Mouse (Mus musculus): ENCODE measurements at regions not wholly inside any gene's neighbourhood (a gene's known extent, or its start where the extent isn't known, plus 50 kb on each side); places are given as distances from the start of the nearest gene placed in this dataset.

DNA sequence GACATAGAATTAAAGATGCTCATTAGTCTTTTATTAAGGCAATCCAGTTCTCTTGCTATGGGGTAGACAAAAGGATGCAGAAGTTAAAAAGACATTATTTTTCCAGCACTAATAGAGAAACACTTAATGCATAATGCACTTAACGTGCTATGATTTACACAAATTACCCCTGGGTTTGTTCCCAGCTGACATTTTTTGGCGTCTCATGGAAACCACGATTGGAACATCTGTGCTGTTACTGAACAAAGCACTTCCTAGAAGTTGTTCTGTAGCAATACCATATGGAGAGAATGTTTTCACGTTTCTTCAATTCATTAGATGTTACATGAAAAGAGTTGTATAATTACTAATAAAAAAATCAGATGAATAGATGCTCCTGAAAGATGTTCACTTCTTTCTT lies 635.2 kb downstream of the Gm597 start:
- no peak for DNase-seq

DNA sequence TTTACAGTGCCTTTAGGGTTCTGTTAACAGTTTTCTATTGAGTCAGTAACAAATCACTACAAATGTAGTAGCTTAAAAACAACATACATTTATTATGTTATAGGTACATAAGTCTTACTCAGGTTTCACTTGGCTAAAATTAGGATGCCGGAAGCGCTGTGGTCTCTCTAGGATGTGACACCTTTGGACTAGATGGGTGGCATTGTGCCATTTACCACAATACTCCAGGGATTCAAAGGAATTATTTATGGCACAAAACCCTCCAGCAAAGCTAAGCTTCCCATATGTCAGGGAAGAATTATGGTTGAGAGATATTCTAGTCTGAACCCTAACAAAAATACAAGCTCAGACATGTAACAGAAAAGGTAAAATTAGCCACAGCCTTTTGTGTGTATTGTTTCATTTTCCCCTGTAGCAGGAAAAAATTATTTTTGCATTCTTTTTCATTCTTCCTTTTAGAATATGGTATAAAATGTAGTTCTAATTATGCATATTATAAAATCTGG lies 678.0 kb downstream of the Gm597 start:
- DNase-seq = no peak

DNA sequence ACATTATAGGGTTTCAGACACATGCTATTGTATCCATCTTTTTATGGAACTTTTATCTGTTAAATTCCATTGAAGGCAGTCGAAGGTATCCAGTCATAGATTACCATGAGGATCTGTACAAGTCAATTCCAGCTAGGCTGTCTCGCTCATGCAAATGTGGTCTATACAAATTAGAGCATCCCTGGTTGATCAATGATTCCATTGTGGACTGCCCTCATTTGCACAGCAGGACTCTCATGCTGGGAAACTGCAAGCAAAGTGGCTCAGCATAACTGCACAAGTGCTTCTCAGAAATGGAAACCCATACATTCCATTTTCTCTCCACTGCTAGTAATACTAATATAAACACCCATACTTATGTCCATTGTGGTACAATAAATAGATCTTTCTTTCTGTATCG lies 695.6 kb downstream of the Gm597 start:
- no peak for DNase-seq

DNA sequence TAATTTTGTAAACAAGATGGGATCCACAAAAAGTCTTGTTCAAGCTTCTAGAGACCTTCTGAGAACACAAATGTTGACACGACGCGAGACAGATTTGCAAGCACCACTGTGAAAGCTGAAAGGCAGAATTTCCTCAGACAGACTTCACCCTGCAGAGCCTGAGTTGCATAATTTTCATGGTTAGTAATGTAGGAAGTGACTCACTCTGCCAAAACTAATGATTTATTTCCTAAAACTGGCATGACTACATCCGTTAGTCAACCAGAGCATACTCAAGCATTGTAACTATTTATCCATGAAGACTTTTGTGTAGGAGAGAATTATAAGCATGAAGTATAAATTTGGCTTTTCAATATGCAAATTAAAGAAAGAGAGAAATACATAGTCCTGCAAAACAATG lies 726.1 kb downstream of the Gm597 start:
- DNase-seq = peak; percentile 3

DNA sequence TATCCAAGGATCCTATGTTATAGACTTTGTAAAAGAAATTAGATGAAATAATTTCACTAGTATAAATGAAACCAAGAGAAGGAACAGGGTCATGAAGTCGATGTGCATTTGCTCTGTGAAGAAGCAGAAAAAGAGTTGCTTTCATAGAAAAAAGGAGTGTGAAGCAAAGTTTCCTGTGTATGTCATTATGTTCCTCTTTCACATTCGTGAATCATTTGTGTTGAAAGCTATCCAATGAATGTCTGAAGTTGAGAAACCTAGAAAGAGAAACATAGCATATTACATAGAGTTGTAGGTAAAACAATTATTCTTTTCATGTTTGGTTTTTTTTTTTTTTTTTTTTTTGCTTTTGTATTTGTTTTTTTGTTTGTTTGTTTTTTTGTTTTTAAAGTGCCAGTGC lies 732.1 kb downstream of the Gm597 start:
- DNase-seq = no peak

DNA sequence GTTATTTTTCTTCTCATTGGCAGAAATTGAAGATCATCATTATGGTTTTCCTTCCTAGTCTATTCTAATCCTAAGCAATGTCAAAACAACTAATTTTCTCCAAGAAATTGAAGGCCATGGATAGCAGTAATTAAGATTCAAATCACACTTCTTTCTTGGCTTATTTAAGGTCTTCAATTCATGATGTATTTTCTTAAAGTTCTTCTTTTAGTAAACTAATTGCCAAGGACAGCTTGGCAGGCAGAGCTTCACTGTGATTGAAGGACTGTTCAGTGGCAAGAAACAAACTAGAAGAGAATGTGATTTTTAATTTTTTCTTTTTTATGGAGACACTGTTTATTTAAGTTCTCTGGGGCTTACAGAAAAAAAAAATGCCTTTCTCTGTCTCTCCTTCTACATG lies 732.7 kb downstream of the Gm597 start:
- DNase-seq = no peak

DNA sequence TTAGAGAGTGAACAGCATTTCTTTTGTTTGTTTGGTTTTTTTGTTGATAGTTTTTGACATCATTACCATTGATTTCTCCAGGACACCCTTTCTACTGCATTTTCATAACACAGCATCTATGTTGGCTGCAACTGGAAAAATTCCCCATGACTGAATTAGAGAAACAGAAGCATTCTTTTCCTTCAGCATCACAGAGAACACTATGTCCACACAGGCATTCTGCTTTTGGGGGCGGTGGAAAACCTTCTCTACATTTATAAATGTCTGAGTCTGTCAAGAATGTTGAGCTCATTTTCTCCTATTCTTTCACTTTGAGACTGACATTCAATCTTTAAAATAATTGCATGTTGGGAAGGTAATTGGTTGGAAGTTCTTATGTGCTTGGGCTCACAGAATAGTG lies 734.4 kb downstream of the Gm597 start:
- no peak for DNase-seq

DNA sequence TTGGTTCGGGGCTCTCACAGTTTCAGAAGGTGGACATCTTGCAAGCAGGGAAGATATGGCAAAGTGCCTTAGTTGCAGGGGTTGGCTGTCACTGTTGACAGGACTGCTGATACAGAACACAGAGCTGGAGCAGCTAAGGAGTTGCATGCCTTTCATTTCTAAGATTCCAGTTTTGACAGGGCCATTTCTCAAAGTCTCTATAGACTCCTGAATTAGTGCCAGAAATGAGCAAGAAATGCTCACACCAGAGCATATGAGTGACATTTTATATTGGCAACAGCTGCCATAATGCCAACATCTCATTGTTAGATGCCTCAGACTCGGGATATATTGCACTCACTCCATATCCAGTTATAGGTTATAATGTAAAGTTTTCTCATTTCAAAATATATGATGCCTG lies 754.3 kb downstream of the Gm597 start:
- DNase-seq = no peak

DNA sequence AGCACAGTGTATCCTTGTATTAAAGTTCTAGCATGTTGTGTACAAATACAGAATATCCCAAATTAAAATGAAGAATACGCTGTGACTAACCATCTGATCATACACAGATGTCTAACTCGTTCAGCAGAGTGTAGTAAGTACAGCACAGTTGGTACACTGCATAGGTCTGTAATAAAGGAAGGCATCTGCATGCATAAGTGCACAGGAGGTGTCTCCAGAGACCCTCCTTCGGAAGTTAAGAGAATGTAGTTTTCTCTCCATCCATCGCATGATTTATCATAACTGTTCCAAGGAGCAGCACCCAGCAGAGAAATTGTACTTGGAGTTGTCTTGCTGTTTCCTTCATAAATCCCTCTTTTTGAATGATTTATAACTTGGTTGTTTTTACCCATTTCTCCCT lies 781.6 kb downstream of the Gm597 start:
- DNase-seq = no peak

DNA sequence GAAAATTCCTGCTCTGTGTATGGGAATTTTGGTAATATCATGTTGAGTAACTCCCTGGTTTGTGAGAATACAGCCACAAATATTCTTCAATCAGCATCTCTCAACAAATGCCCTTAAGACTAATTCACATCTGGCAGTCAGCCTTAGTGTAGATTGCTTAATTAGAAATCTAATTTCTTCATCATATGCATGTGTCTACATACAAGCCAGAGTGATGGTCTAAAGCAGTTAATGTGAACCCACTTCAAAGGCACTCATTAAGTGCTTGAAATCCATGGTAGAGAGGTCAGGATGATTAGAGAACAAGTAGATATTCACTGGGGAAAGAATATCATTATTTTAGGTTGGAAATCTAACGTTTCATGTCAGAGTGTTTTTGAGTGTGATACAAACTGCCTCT lies 816.7 kb downstream of the Gm597 start:
- no peak for DNase-seq
